Mouse (Mus musculus): ENCODE data around the gene Slc38a6.

GRCm38 (mm10) chr12:73357736-73358135 is 71.2 kb downstream of the Slc38a6 start:
- TF ChIP-seq HCFC1 (IDR thresholded peaks at IDR 0.05; ENCODE audit: borderline replicate concordance, insufficient read depth, low read length) (no peak), ZC3H11A (IDR thresholded peaks at IDR 0.05; ENCODE audit: borderline replicate concordance, low read depth, low read length) (no peak), CHD2 (IDR thresholded peaks at IDR 0.05; ENCODE audit: low read depth, low read length) (no peak), MAFK (IDR thresholded peaks at IDR 0.05; ENCODE audit: insufficient read depth, low read depth, low read length) (no peak), ZNF384 (IDR thresholded peaks at IDR 0.05; ENCODE audit: low read depth, low read length) (no peak)

All from ES-E14 (cell line).